Mouse (Mus musculus) myocyte (in vitro differentiated cells): ENCODE data around the gene Rita1.

Experiments
- CEBPB ChIP-seq: IDR thresholded peaks from 2 replicates; pipeline ENCODE4 v1.6.1; 2011; ENCODE audit warnings: mild to moderate bottlenecking, moderate library complexity; ENCODE audit not compliant: poor library complexity, insufficient read depth, severe bottlenecking
- POLR2A ChIP-seq: IDR thresholded peaks from one replicate; pipeline ENCODE4 v1.6.1; 2011; ENCODE audit warnings: low read depth, mild to moderate bottlenecking, control low read depth, moderate library complexity; ENCODE audit not compliant: insufficient read length
- SRF ChIP-seq: IDR thresholded peaks from one replicate; pipeline ENCODE4 v1.6.1; 2011; ENCODE audit warnings: low read depth; ENCODE audit not compliant: control insufficient read depth, insufficient read length
- TCF12 ChIP-seq: IDR thresholded peaks from one replicate; pipeline ENCODE4 v1.6.1; 2011; ENCODE audit warnings: mild to moderate bottlenecking, control low read depth; ENCODE audit not compliant: poor library complexity, insufficient read depth, severe bottlenecking

DNA sequence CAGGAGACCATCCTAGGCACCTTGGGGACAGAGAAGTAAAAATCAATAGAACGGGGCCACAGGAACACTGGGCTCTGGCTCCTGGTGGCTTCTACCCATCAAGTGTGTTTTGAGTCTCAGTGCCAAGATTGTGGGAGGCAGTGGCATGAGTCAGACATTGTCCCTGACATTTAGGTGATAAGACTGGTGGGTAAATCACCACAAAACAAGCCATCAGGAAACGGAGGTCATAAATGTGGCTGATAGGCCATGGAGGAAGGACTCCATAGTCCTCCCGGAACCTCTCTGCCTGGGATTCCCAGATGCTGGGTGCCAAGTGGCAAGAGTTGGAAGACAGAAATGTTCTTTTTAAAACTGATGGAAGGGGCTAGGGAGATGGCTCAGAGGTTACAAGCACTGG lies 31.8 kb upstream of the Rita1 start:
- TF ChIP-seq TCF12 = no peak
- no peak for TF ChIP-seq POLR2A
- no peak for TF ChIP-seq SRF
- no peak for TF ChIP-seq CEBPB
